Mouse (Mus musculus) erythroblast, embryonic 14.5 days (primary cell): ENCODE results near the gene Tcp11l1.

Source experiments
- GATA1 ChIP-seq: IDR thresholded peaks from 2 replicates; pipeline ENCODE4 v1.6.1; 2012; ENCODE audit warnings: low read length, inconsistent platforms, mixed read lengths
- TAL1 ChIP-seq: IDR thresholded peaks from 3 replicates; pipeline ENCODE4 v1.6.1; 2012; ENCODE audit warnings: low read length, inconsistent platforms, mixed read lengths

DNA sequence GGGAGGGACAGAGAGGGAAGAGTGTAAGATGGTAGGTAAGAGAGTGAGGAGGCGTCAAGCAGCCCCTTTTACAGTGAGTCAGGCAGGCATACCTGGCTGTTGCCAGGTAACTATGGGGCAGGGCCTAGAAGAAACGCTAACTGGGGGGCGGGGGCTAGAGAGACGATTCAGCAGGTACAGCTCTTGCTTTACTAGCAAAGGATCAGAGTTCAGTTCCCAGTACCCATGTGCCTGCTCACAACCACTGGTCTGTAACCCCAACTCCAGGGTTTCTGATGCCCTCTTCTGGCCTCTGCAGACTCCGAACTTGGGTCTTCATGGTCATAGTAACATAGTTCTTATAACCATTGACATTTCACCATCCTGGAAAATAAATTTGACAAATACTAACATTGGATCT lies 32.0 kb upstream of the Tcp11l1 start:
- no peak for TF ChIP-seq TAL1
- no peak for TF ChIP-seq GATA1
